Mouse (Mus musculus) Muller cell, postnatal 12 days (primary cell): Measurements from ENCODE around the gene Slc35c2.
A peak's percentile ranks its signal among the peaks of the same experiment; 100 is the strongest.

ENCODE experiments used
- DNase-seq: peaks from one replicate; pipeline ENCODE4 v3.0.0-alpha.2; 2015; ENCODE audit errors: inconsistent ontology term

The Slc35c2 gene

GRCm38 (mm10) chr2:165239533-165240144 is 48.0 kb downstream of the Slc35c2 start:
- DNase-seq = no peak

DNA sequence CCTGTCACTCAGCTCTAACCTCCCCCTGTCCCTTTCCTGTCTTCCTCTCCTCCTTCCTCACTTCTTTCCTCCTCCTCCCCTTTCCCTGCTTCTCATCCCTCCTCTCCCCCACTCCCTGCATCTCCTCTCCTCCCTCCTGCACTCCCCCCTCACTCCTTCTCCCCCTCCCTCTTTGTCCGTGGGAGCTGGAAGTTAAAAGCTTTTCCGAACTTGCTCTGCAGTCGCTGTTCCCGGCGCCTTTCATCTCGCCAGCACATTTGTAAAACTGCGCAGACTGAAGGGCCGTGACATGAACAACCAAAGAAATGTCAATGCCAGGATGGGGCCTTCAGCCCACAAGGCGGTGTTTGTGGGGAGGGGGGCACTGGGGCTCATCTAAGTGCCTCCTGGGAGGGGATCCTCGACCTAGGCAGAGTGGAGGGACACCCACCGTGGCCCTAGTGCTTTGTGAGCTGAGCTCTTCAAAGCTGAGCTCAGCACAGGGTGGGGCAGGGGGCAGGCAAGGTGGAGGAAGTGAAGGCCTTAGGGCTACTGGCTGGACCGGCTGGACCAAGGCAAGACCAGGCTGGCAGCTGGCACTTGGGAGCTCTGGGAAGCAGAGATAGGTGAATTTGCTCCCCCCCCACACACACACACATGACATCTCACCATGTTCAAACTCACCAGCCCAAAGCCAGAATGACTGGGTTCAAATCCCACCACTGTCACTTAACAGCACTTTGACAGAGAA is 49.1 kb downstream of the Slc35c2 start:
- DNase-seq = no peak

DNA sequence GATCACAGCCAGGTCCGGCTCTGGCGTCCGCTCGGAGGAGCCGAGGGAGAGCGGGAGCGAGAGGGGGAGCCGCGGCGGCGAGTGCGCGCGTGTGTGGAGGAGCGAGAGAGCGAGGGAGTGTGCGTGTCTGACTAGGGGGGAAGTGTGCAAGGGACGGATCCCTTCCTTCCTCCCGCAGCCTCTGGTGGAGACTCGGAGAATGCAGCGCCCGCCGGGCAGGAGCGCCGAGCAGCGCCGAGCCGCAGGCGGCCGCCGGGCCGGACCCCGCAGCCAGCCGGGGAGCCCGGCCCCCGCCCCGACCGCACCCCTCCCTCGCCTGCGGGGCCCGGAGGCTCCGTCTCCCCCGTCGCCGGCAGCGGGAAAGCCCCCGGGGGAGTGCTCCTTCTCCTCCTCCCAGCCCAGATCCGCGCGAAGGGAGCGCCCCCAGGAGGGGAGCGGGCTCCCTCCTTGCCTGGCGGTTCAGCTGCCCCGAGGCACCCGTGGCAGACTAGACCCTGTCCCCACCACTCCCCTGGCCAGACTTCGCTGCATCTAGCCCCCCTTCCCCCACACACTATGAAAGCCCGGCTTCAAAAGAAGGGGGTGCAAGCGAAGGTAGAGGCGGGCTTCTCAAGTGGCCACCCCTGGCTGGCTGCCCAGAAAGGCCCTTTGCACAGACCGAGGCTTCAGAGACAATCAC is 52.9 kb downstream of the Slc35c2 start, which contains the start of gene Cdh22:
Cdh22 (minus strand) TSS at position 241 of the 679 bp plus-strand sequence.
- DNase-seq = peak; percentile 79

GRCm38 (mm10) chr2:165234291-165234612 is 53.4 kb downstream of the Slc35c2 start:
- no peak for DNase-seq

GRCm38 (mm10) chr2:165233491-165234290 is 54.0 kb downstream of the Slc35c2 start:
- DNase-seq = peak; percentile 76

- DNase-seq = no peak
Observed at GRCm38 (mm10) chr2:165229050-165229449, 58.6 kb downstream of the Slc35c2 start.
